Mouse (Mus musculus): Measurements from ENCODE around the gene F12.

Gene F12

DNA sequence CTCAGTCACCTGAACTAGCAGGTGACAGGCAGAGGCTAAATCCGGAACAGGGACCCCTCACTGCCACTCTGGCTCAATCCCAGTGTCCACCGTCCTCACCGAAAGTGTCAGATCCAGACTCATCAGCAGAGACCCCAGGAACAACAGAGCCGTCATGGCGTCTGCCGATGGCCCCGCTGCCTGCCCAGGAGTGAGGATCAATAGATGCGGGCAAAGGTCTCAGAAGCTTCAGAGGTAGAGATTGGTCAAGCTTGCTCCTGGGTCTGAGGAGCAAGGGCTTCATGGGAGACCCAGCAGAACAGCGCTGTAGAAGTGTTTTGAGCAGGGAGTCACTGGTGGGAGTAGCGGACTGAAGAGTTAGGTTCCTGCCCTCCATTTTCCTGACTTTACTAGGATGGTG, at the start of gene F12:
Gene F12, minus strand, starts transcription at position 181 of the 400 bp plus-strand sequence.
- DNase-seq (ENCODE audit: low spot score): no peak

DNA sequence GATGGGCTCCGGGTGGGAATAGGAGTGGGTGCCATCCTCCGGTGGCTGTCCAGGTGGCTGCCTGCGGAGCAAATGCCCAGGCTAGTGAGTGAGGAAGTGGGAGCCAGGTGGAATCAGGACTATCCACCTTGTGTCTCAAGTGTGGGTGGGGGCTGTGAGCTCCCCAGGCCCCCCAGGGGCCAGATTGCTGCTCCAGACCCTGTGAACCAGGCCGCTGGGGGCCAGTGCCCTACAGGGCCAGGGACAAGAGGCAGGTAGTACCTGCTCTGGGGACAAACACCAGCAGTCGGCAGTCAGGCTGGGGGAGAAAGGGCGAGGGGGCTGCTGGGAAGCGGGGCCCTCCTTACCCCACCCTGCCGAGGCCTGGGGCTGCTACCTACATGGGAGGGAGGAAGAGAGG, 49.7 kb upstream of the F12 start:
- DNase-seq (ENCODE audit: low spot score): no peak

DNA sequence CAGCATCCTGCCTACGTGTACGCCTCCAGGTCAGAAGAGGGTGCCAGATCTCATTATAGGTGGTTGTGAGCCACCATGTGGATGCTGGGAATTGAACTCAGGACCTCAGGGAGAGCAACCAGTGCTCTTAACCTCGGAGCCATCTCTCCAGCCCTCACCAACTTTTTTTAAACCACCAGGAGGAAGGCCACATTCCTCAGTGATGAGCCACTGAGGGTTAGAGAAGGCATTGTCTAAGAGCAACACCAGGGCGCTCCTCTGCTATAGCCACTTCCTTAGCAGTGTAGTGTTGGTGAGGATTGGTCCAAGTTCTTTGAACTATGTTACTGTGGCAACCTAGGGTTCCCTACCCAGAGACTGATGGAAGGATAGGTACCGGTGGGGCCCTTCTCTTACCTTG, 49.2 kb upstream of the F12 start:
- no peak for DNase-seq (ENCODE audit: low spot score)

DNA sequence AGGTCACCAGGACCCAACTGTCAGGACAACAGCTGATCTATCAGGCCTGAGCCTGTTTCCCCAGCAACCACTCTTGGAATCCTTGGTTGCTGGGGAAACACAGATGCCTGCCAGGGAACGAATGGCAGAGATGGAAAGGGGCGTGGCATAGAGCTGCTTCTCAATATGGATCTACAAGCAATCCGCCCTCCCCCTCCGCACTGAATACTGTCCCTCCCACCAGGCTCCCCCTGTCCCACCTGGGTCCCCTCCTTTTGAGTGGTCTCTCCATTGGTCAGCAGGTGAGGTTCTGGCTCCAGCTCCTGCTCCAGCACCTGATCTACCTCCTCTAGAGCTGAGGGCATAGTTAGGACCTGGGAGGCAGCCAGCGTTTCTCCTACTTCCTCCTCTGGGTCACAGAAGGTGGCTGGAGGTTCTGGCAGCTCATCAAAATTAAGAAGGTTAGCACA, 48.1 kb upstream of the F12 start:
- DNase-seq (ENCODE audit: low spot score): peak; percentile 57

DNA sequence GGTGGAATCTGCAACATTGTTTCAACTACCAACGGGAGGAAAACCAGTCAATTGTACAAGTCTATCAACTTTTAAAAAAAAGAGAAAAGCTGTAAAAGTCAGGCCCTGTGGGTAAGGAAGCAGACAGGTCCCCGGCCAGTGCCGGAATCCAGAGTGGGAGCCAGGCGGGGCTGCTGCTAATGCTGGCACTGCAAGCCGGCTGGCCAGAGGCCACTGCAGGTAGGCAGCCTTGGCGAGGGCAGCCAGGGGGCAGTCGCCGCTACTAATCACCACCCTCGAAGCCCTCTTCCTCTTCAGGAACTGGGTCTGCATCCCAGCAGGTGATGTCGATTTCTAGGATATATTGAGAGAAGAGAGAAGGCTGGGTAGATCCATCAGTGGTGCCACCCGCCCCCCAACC, 47.4 kb upstream of the F12 start:
- no peak for DNase-seq (ENCODE audit: low spot score)

DNA sequence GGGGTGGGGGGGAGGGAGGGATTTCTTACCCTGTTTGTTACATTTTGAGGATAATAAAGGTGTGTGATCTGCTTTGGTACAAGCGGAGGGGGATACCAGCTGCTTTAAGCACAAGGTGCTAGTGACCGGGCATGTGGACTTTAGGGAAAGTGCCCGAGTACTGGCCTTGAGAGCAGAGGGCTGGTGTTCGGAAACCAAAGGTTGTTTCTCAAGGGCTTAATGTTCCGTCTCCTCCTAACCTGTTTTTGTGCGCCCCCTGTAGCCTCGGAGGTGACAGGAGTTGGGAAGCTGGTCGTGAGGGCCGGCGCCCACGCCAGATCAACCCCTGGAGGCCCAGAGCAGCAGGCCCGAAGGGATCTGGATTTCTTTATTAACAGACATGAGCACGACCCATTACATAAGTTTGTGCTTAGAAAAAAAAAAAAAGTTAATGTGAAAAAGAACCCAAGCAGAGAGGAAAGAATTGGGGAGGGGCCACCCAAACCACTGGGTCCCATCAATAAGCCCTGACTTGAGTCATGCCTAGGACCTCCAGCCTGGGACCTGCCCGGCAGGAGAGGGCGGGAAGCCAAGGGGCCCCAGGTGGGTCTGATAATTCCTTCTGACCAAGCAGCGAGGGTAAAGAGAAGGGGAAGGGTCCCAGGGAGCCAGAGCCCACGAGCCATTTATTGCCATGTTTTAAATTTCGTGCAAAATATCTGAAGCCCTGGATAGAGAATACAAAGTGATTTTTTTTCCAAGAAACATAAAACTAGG, 46.7 kb upstream of the F12 start:
- peak; percentile 59 for DNase-seq (ENCODE audit: low spot score)

DNA sequence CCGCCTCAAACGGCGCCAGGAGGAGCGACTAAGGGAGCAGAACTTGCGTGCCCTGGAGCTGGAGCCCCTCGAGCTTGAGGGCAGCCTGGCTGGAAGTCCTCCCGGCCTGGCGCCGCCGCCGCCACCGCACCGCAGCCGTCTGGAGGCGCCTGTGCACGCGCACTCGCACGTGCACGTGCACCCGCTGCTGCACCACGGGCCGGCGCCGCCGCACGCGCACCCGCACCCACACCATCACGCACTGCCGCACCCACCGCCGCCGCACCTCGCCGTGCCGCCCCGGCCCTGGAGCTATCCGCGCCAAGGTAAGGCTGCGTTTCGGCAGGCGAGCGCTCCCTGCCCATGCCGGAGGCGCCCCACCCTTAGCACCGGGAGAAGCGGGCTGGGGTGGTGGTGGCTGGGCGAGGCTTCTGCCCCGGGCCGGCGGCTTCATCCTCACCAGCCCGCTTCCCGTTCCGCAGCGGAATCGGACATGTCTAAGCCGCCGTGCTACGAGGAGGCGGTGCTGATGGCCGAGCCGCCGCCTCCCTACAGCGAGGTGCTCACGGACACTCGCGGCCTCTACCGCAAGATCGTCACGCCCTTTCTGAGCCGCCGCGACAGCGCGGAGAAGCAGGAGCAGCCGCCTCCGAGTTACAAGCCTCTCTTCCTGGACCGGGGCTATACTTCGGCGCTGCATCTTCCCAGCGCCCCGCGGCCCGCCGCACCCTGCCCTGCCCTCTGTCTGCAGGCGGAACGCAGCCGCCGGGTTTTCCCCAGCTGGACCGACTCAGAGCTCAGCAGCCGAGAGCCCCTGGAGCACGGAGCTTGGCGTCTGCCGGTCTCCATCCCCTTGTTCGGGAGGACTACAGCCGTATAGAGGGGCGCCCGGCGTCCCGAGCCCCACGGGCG, 45.8 kb upstream of the F12 start:
- peak; percentile 74 for DNase-seq (ENCODE audit: low spot score)

DNA sequence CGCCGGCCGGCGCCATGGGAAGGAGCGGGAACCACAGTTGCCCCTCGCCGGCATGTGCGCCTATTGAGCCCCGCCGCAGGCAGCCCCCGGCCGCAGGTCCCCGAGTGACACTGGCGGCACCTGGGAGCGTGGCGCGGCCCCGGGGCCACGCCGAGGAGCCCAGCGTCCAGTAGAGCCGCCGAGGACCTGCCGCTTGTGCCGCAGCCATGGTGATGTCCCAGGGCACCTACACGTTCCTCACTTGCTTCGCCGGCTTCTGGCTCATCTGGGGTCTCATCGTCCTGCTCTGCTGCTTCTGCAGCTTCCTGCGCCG, 45.2 kb upstream of the F12 start:
- DNase-seq (ENCODE audit: low spot score): no peak

DNA sequence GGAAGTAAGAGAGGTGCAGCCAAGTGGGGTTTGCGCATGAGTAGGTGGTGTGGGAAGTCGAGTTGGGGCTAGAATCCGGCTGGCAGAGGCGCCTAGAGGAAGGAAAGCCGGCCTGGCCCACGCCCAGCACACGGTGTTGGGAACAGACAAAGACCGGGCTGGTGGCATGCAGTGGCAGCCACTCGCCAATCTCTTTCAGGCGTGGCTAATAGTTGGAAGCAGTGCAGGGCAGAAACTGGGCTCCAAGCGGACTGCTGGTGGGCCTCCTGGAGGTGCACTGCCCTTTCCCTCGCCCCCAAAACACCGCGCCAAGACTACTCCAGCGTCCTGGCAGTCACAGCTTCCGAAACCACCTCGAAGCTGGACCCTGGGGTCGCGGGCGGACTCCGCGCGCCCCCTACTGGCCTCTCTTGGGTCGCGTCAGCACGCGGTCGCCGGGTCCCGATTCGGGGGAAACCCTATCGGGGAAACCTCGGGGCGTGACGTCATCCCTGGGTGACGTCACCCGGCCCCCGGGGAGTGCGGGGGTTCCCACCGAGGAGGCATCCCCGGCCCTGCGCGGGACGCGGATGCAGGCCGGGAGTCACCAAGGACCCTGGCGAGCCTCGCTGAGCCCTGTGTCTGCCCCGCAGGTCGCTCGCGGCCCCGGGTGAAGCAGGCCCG, 44.7 kb upstream of the F12 start:
- peak; percentile 92 for DNase-seq (ENCODE audit: low spot score)

DNA sequence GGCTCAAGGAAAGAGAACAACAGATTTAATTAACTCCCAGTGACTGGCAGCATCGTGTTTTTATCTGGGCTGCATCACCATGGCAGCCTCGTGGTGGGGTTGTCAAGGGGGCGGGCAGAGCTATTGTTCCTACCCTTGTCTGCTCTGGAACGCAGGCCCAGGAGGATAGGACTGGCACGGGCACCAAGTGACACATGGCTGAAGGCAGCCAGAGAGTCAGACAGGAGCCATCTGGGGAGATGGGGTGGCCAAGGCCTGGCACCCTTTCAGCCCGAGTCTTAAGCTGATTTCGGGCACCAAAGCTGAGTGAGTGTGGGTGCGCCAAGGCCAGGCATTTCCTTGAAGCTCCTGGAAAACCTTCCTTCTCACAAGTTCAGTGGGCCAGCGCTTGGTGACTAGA, 43.8 kb upstream of the F12 start:
- DNase-seq (ENCODE audit: low spot score): peak; percentile 45

DNA sequence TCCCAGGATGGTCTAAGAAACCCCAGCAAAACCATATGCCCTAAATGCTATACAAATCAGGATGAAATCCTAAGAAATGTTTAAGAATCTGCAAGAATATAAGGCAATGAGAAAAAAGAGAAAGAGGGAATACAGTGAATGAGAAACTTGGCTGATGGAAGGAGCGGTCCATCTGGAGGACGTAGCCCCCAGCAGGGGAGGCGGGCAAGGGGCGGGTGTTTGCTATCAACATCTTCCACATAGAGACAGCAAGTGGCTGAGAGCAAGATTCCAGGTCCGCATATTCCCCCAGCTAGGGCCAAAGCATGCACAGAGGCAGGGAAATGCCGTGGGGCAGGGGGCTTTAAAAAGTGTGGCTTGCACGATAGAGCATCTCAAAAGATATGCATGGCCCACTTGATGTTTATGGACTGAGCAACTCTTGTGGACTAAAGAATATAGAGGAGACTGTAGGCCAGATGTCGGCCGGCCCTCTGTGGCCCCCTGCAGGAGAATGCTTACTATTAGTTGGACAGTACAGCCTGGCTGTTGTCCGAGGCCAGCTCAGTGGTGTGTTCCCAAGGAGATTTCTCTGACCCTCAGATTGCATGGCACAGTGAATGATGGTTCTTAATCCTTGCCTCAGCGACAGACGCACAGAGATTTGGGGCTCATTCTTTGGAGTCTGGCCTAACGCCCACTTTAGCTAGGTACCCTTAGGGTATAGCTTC, 42.4 kb upstream of the F12 start:
- peak; percentile 81 for DNase-seq (ENCODE audit: low spot score)

DNA sequence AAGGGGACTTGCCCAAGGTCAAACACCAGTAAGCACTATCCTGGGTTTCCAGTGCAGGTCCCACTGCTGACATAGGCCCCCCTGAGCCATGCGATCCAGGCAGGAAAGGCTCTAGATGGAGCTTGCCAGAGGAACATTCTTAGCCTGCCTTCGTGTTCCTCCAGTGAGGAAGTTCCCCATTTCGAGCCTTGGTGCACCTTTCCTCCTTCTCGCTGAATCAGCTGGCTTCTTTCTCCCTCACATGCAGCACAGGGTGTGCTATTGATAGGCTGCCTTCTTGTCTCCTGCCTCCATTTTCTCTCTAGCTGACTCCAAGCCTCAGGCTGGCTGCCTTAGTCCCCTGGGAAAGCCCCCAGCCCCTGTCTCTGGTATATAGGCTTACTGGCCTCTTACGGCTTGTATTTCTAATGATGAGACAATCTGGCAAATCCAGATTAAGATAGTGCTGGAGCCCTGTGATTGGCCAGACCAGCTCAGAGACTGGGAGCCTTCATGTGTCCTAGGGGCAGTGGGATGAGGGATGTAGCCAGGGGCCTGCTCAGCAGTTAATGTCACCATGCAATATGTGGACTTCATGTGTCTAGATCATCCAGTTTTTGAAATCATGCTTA, 39.3 kb upstream of the F12 start:
- no peak for DNase-seq (ENCODE audit: low spot score)

DNA sequence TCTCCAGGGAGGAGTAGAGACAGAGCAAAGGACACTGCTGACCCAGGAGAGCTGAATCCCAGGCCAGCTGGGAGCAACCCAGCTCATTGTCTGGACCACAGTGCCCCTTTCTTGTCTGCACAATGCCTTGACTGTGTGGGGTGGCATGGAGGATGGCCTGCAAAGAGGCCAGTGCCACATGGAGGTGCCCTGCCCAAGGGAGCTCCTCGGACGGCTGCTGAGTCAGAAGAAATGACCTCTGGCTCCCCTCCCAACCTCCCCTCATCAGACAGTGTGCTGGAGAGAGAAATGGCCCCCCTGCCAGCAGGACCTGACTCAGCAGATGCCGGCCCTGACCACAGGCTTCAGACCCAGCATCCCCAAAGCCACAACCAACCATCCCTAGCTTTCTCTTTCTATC, 38.6 kb upstream of the F12 start:
- peak; percentile 51 for DNase-seq (ENCODE audit: low spot score)

DNA sequence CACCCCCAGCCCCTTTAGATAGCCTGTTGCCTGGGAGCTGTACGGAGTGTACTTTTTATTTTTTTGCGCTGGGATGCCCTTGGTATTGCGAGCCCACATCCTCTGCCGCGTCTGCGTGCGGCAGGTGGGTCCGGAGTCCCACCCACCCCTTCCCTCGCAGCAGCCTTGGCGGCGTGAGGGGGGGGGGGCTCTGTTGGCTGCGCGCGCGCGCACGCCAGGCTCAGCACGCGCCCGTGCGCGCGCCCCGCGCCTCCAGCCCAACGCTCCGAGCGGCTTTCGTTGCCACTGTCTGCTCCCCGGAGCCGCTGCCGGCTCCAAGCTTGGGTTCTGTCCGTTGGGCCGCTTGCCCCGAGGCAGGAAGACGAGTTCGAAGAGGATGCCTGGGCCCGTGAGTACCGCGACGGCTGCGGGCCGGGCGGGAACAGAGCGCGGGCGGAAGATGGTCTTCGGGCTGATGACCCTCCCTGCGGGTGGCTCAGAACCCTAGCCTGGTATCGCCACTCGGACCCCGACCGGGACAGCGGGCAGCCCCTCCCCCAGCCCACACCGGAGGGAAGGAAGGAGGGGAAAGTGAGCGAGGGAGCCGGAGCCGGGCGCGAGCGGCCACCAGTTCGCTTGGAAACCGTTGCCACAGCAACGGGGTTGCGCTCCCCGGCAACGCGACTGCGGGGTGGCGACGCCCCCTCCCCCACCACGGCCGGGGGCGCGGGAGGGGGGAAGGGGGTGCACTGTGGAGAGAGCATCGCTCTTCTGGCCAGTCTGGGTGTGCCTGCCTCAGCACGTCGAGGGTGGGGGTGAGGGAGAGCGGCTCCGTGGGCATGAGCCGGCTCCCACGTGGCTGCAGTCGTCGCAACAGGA, 37.7 kb upstream of the F12 start, which contains the start of gene Prr7:
Gene Prr7, plus strand, starts transcription at position 241 of the 858 bp plus-strand sequence.
- DNase-seq (ENCODE audit: low spot score): peak; percentile 79

DNA sequence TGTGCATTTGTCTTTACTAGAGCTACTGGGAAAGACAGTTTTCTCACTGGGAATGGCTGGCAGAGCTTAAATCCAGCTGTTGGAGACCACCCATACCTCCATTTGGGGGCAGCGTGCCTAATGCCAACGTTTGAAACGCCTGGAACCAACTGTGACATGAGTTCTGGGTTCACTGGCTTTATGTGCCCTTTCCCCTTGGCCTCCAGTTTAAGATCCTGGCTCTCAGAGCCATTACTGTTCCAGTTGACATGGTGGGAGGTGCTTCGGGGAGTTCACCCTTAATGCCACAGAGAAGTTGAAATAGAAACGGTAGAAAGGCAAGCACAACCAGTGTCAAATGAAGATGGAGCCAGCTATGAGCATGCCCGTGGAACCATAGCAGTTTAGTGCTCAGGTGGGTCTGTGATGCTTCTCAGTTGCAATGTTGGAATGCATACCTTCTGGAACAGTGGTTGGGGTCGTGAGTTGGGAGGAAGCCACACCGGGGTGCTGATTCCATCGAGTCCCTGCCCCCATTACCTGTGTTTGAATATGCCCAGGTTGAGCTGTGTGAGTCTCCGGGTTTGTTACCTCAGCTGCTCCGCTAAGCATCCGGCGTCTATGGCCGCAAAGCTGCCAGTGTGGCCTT, 36.9 kb upstream of the F12 start:
- no peak for DNase-seq (ENCODE audit: low spot score)

DNA sequence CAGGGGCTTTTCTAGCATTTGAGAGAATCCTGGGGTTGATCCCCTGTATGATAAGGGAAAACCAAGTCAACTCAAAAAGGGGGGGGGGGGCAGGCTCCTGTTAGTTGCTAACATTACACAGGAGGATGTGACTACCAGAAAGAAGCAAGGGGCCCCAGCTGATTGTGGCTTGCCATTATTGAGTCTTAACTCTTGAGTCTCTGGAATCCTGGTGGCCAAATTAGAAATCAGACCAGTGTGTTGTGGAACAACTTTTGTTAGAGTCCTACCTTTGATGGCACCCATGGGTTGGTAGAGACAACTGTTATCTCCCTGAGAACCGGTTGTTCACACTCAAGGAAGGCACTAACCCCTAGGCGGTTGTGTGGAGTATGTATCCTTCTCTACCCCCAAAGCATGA, 36.4 kb upstream of the F12 start:
- DNase-seq (ENCODE audit: low spot score): no peak

DNA sequence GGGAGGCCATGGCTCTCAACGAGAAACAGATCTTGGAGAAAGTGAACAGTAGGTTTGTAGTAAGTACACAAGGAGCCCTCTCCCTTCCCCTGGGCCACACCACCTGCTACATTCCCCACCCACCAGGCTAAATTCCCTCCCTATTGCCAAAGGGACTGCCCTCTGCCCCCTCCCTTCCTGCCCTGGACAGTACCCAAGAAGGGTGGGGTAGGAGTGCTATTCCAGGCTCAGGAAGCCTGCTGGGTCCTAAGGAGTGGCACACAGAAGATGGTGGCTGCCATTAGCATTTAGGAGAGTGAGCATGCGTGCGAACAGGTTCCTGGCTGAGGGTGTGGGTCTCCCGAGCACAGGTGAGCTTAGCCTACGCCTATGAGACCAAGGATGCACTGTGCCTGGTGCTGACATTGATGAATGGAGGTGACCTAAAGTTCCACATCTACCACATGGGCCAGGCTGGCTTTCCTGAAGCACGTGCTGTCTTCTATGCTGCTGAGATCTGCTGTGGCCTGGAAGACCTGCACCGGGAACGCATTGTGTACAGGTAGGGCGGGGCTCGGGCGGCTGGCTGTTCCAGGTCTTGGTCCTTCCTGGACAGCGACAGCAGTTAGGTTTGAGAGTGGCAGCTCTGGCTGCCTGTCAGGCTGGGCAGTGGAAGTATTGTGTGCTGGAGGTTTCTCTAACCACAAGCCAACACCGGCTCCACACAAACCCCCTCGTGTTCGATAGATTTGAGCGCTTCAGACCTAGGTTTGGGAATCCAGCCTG, 25.4 kb upstream of the F12 start:
- DNase-seq (ENCODE audit: low spot score): no peak

DNA sequence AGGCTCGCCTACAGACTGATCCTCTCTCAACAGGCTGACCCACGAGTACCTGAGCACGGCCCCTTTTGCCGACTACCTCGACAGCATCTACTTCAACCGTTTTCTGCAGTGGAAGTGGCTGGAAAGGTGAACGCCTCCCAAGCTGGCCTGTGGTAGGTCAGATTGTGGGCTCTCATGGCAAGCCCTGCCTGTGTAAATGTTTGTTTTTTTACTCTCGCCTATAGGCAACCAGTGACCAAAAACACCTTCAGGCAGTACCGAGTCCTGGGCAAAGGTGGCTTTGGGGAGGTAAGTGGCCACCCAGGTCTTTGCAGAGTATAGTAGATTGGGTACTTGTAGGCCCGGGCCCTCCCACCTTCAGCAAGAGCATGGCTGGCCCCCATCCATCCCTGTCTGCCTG, 24.7 kb upstream of the F12 start:
- DNase-seq (ENCODE audit: low spot score): no peak

DNA sequence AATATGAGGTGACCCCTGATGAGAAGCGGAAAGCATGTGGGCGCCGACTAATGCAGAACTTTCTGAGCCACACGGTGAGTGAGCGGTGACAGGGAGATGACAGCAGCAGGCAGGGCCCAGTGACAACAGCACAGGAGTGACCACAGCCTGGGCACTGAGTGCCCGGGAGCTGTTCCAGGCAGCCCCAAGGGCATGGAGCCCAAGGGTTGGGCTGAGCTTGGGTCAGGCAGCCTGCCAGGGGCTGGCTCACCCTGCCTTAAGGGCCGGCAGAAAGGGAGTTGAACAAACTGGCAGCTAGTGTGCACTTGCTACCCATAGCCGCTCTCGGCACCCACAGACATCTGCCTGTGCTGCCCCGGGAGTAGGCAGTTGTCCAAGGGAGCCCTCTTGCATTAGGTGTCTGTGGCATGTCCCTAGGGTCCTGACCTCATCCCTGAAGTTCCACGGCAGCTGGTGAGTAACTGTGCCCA, 24.0 kb upstream of the F12 start:
- peak; percentile 74 for DNase-seq (ENCODE audit: low spot score)

All from testis, postnatal 10 days (tissue).